Mouse (Mus musculus) neural tube, embryonic 10.5 days (tissue): ENCODE results near the gene Klhl36.

Experiments used
- DNase-seq: peaks from one replicate; pipeline ENCODE4 v3.0.0-alpha.2; 2017; ENCODE audit warnings: low spot score; ENCODE audit errors: extremely low spot score

The Klhl36 gene

GRCm38 (mm10) chr8:119861706-119862389 lies at the start of gene Klhl36:
Klhl36 (plus strand) TSS chr8:119862266.
- DNase-seq: peak; percentile 98

GRCm38 (mm10) chr8:119812650-119813431 lies 49.2 kb upstream of the Klhl36 start:
- DNase-seq: no peak

GRCm38 (mm10) chr8:119816219-119816618 lies 45.8 kb upstream of the Klhl36 start:
- DNase-seq: no peak

GRCm38 (mm10) chr8:119817446-119817845 lies 44.6 kb upstream of the Klhl36 start:
- DNase-seq: no peak

GRCm38 (mm10) chr8:119819316-119819715 lies 42.8 kb upstream of the Klhl36 start:
- DNase-seq: no peak

- no peak for DNase-seq
Observed at GRCm38 (mm10) chr8:119819976-119820375, 42.1 kb upstream of the Klhl36 start.

GRCm38 (mm10) chr8:119821691-119822090 lies 40.4 kb upstream of the Klhl36 start:
- DNase-seq: no peak

GRCm38 (mm10) chr8:119823278-119823677 lies 38.8 kb upstream of the Klhl36 start:
- no peak for DNase-seq

GRCm38 (mm10) chr8:119824100-119824499 lies 38.0 kb upstream of the Klhl36 start:
- no peak for DNase-seq

GRCm38 (mm10) chr8:119824809-119825273 lies 37.2 kb upstream of the Klhl36 start:
- DNase-seq: no peak

- no peak for DNase-seq
Observed at GRCm38 (mm10) chr8:119825950-119826730, 35.9 kb upstream of the Klhl36 start.

- DNase-seq: no peak
Observed at GRCm38 (mm10) chr8:119826982-119827381, 35.1 kb upstream of the Klhl36 start.

GRCm38 (mm10) chr8:119827721-119828153 lies 34.3 kb upstream of the Klhl36 start:
- DNase-seq: no peak

- no peak for DNase-seq
Observed at GRCm38 (mm10) chr8:119829015-119829414, 33.1 kb upstream of the Klhl36 start.

GRCm38 (mm10) chr8:119829420-119829819 lies 32.6 kb upstream of the Klhl36 start:
- no peak for DNase-seq

GRCm38 (mm10) chr8:119829870-119830580 lies 32.0 kb upstream of the Klhl36 start:
- DNase-seq: peak; percentile 69

GRCm38 (mm10) chr8:119830589-119830988 lies 31.5 kb upstream of the Klhl36 start:
- no peak for DNase-seq

- DNase-seq: peak; percentile 63
Observed at GRCm38 (mm10) chr8:119831336-119831995, 30.6 kb upstream of the Klhl36 start.

- DNase-seq: no peak
Observed at GRCm38 (mm10) chr8:119832101-119832617, 29.9 kb upstream of the Klhl36 start.

GRCm38 (mm10) chr8:119832931-119833330 lies 29.1 kb upstream of the Klhl36 start:
- peak; percentile 53 for DNase-seq
